Mouse (Mus musculus) thymus, postnatal 10 days (tissue): Measurements from ENCODE around the gene Aox3.
A peak's percentile ranks its signal among the peaks of the same experiment; 100 is the strongest.

Experiments used
- DNase-seq, 2 experiments: peaks; one replicate each; pipeline ENCODE4 v3.0.0; 2021; ENCODE audit warnings: low spot score in 2 of 2

Gene Aox3

GRCm38 (mm10) chr1:58105685-58106084 is 7.2 kb upstream of the Aox3 start:
- DNase-seq = no peak

DNA sequence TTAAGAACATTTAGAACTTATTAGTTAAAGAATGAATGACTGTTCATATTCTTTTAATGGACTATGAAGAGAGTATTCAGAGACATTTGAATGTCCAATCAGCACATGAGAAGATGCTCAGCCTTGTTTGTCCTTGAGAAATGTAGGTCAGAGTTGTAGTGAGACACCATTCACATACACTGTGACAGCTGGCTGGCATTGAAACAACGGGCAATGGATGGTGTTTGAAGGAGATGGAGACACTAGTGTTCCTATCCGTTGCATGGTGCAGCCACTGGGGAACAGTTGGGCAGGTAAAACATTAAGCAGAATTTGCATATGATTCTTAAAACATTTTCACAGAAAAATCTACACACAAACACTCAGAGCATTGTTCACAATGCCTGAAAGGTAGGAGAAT is 5.9 kb upstream of the Aox3 start:
- DNase-seq = no peak

DNA sequence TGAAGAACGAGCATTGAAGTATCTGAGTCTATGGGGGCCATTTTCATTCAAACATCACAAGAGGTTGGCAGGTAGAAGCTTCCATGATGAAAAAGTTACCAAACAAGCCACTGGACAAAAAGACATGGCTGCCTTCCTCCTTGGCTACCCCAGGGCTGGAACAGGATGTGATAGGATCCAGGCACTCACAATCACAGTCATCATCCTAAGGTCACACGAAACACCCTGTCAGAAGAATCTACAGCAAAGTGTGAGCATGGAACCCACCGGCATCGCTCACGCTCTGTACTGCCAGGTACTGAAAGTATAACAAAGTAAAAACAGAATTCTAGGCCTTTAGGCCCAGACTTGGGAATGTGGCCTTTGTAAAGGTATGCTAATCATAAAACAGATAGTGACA is 2.7 kb upstream of the Aox3 start:
- no peak for DNase-seq

GRCm38 (mm10) chr1:58111315-58111714 is 1.6 kb upstream of the Aox3 start:
- DNase-seq = no peak

DNA sequence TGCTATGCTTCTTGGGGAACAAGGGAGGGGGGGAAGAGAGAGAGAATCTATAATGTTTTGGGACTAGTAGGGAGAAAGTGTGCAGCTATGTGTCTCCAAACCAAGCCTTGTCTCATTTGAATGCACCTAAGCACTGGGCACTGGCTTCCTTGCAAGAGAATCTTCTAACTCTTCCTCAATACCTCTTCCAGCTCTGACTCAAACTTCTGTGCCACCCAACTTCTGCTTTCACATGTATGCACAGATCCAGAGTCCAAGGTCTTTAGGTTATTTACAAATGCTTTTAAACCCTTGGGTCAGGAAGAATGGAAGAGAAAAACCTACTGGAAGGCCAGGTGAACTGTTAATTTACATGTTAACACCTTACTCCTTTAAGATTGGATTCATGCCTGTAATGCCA is 511 bp downstream of the Aox3 start:
- DNase-seq = no peak

DNA sequence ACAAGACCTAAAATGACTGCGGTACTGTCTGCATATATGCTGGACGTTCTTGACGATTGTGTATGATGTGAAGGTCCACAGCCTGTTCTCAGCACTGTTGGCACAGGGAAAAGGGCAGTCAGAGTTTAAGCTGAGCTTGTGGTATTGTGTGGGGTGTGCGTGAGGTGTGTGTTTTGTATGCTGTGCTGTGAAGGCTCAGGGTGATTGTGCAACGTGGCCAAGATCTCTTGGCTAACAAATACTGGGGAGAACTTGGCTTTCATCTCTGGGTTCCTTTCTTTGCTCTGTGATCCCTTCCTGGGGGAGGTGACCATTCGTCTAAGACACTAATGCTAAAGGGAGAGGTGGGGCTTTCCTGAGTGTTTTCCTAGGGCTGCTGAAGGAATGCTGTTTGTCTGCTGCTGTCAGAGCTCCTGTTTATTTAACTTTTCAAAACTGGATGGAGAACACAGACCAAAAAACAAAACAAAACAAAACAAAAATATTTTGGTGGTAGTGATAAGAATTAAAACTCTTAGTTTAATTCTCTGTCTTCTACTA is 1.2 kb downstream of the Aox3 start:
- no peak for DNase-seq

- DNase-seq = no peak
Observed at GRCm38 (mm10) chr1:58114666-58115375, 1.9 kb downstream of the Aox3 start.

DNA sequence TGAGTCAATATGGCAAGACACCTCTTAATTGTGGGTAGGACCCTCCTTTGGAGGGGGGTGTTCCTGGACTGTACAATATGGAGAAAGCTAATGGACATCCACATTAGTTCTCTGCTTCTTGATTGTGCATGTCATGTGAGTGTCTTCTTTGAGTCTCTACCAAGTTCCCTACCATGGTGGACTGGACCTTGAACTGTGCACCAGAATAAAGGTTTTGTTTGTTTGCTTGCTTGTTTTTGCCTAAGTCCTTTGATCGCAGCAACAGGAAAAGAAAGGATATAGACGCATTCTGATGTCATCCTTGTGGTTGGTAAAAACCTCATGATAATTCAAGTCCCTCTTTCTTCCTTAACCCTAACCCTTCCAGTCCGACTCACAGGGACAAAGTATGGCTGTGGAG is 5.3 kb downstream of the Aox3 start:
- DNase-seq = no peak

- DNase-seq = no peak
Observed at GRCm38 (mm10) chr1:58124901-58125300, 12.0 kb downstream of the Aox3 start.

- DNase-seq = no peak
Observed at GRCm38 (mm10) chr1:58137891-58138290, 25.0 kb downstream of the Aox3 start.

DNA sequence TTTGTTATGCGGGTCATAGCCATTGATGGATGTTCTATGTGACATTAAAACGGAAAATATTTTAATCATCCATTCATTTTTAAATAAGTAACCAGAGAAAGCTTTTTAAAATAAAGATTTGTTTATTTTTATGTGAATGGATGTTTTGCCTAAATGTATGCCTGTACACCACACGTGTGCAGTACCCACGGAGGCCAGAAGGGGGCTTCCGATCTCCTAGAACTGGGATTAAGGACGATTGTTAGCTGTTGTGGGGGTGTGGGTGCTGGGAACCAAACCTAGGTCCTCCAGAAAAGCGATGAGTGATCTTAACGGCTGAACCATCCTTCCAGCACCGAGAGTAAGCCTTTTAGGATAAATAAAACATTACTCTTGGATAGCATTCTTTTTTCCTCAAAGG is 26.1 kb downstream of the Aox3 start:
- DNase-seq = no peak

- DNase-seq = no peak
Observed at GRCm38 (mm10) chr1:58140607-58141006, 27.7 kb downstream of the Aox3 start.

DNA sequence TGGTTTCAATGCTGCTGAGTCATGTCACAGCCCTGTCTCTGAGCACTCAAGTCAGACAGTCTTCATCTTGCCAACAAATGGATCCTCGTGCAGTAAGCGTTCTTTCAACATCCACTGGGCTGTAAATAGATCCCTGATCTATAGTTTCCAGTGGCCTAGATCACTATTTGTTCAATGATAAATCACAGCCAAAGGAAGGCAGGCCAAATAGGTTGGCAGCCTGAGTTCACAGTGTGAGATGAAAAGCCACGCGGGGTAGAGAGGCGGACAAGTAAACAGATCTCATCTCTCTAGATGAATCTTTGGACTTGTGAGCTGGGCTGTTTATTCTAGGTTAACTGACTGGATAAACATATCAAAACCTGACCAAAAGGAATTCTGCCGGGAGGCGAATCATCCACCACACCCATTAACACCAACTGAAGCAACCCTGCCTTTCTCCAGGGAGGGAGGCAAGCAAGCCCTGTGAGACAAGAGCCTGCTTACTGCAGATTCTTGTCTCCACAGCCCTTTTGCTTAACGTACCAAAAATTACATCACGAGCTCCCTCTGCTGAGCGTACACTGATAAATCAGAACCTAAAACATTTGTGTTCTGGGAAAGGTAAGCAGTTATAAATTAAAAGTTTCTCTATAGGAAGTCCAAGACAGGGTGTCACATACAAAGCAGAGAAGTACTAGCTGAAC is 31.6 kb downstream of the Aox3 start:
- no peak for DNase-seq

- no peak for DNase-seq
Observed at GRCm38 (mm10) chr1:58146026-58146425, 33.1 kb downstream of the Aox3 start.

DNA sequence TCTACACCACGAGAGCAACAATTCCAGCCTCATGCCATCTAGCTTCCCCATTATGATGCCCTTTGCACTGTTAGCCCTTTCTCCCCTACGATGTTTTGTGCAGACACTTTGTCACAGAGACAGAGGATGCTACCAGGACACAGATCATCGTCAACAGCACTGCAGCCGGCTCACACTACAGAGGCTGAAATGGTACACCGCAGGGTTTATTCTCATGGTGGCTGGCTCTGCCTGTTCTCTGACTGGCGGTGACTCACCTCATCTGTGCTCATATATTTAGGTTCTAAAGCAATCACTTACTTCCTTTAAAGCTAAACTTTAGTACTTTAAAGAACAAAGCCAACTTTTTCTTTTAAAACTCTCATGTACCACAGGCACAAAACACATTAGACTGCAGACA is 34.8 kb downstream of the Aox3 start:
- no peak for DNase-seq

DNA sequence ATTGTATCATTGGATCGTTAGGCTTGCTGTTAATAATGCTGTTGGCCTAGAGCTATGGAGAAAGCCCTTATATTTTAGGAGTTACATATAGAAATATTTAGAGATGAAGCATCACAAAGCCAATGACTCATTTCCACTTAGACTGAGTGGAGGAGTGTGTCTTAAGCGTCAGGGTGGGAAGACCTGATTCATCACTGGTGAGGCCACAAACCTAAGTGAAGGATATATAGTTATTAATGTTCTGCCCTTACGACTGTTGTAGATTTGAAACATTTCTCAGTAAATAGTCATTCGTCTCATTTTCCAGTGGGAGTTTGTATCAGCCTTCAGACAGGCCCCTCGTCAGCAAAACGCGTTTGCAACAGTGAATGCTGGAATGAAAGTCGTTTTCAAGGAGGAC is 39.3 kb downstream of the Aox3 start:
- no peak for DNase-seq

GRCm38 (mm10) chr1:58156747-58157146 is 43.8 kb downstream of the Aox3 start:
- DNase-seq = peak; percentile 18 to 68

- DNase-seq = no peak
Observed at GRCm38 (mm10) chr1:58169893-58170292, 57.0 kb downstream of the Aox3 start.

DNA sequence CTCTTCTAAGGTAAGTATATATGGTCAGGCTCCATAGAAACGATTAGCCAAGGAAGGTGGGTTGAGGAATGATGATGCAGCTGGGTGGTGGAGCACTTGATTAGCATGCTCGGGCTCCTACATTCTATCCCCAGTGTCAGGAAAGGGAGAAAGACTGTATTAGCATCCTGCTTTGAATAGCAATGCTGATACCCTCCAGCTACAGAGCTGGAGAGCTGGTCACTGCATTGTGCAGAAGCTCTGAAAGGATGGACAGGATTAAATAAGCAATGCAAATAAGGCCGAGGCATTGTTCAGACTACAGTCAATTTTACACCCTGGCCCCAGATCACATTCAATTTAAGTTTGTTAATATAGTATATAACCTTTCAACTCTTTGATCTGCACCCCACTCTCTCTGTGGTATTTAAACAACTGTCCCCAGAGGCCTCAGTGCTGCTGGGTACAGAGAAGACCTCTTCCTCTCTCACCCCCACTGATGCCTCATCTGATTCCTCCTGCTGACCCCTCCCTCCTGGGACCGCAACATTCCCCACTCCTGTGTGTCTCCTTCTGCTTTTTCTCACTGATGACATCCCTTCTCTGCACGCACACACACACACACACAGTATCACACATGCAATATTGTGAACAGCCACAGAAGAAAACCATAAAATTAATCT is 75.7 kb downstream of the Aox3 start:
- no peak for DNase-seq

- DNase-seq = no peak
Observed at GRCm38 (mm10) chr1:58194317-58194716, 81.4 kb downstream of the Aox3 start.

- no peak for DNase-seq
Observed at GRCm38 (mm10) chr1:58194988-58195387, 82.1 kb downstream of the Aox3 start.

GRCm38 (mm10) chr1:58195541-58195940 is 82.6 kb downstream of the Aox3 start:
- DNase-seq = peak; percentile 58 to 67

GRCm38 (mm10) chr1:58197023-58197422 is 84.1 kb downstream of the Aox3 start:
- DNase-seq = no peak
